Mouse (Mus musculus) left cerebral cortex, postnatal 14 days (tissue): ENCODE measurements at regions not wholly inside any gene's neighbourhood (a gene's known extent, or its start where the extent isn't known, plus 50 kb on each side); places are given as distances from the start of the nearest gene placed in this dataset.

Experiments used
- DNase-seq, 2 experiments: peaks; one replicate each; pipeline ENCODE4 v3.0.0; 2021 to 2022; ENCODE audit warnings: low spot score in 2 of 2, mixed read lengths in 1 of 2
- intact Hi-C: fragments of 180-260 bp; cut with DNase I; formaldehyde crosslinking; loops from one replicate; pipeline ENCODE4 v1.15.1; 2025

GRCm38 (mm10) chr13:53533738-53534137 lies 60.9 kb upstream of the Msx2 start:
- intact Hi-C loops, result no loop called here
- no peak for DNase-seq

GRCm38 (mm10) chr13:53526880-53527279 lies 54.0 kb upstream of the Msx2 start:
- no peak for DNase-seq
- intact Hi-C loops, result no loop called here

- no peak for DNase-seq
Measured at GRCm38 (mm10) chr13:53522807-53523206, 49.9 kb upstream of the Msx2 start.

More at GRCm38 (mm10) chr13:53522807-53523206, 49.9 kb upstream of the Msx2 start:
- intact Hi-C loops, result no loop called here
